22 mouse cellular contexts compared by ENCODE assay signal in genomic region chr8:87774966-87775365, GRCm38 (mm10).
"Had no signal": no experiment of that assay in that cellular context is flagged by ENCODE, and none has a peak within 500 bp of the region (broad histone marks: within the 10 kb centered on the region; RNA-seq: fewer than 3 reads in every experiment).

No protein-coding gene starts in this region.

- ATAC-seq: liver, embryonic 12.5 days; midbrain, embryonic 13.5 days; midbrain, embryonic 16.5 days had no signal

- H3K9ac ChIP-seq: limb, embryonic 13.5 days; liver, embryonic 12.5 days; liver, embryonic 15.5 days; lung, embryonic 15.5 days; midbrain, embryonic 13.5 days; neural tube, embryonic 13.5 days; stomach, embryonic 15.5 days had no signal

- H3K27me3 ChIP-seq: limb, embryonic 13.5 days; liver, embryonic 12.5 days; liver, embryonic 15.5 days; lung, embryonic 15.5 days; midbrain, embryonic 13.5 days; neural tube, embryonic 13.5 days; stomach, embryonic 15.5 days had no signal

- DNase-seq: kidney, postnatal 10 days; kidney, postnatal 36 days; liver; lung, adult 18-20 months; lung, postnatal 10 days; lung, postnatal 36 days; retina, postnatal 1 day; right cerebral cortex, postnatal 25 days; spleen, adult 18-20 months; thymus, postnatal 25 days had no signal

- H3K9me3 ChIP-seq: limb, embryonic 10.5 days; limb, embryonic 13.5 days; liver, embryonic 12.5 days; liver, embryonic 15.5 days; lung, embryonic 15.5 days; megakaryocyte, embryonic 14.5 days; midbrain, embryonic 10.5 days; midbrain, embryonic 13.5 days; neural tube, embryonic 13.5 days; stomach, embryonic 15.5 days had no signal

- H3K4me1 ChIP-seq: liver, embryonic 12.5 days; liver, embryonic 15.5 days; lung, embryonic 15.5 days; megakaryocyte, embryonic 14.5 days had no signal

- H3K4me3 ChIP-seq: limb, embryonic 10.5 days; limb, embryonic 13.5 days; liver, embryonic 12.5 days; liver, embryonic 15.5 days; lung, embryonic 15.5 days; megakaryocyte, embryonic 14.5 days; midbrain, embryonic 10.5 days; midbrain, embryonic 13.5 days; myocyte; neural tube, embryonic 13.5 days; stomach, embryonic 15.5 days had no signal

- H3K27ac ChIP-seq: limb, embryonic 10.5 days; limb, embryonic 13.5 days; liver, embryonic 12.5 days; liver, embryonic 15.5 days; lung, embryonic 15.5 days; midbrain, embryonic 10.5 days; midbrain, embryonic 13.5 days; neural tube, embryonic 13.5 days; stomach, embryonic 15.5 days had no signal

- H3K36me3 ChIP-seq: liver, embryonic 12.5 days; liver, embryonic 15.5 days; lung, embryonic 15.5 days; stomach, embryonic 15.5 days had no signal

- H3K4me2 ChIP-seq: limb, embryonic 13.5 days; liver, embryonic 12.5 days; liver, embryonic 15.5 days; lung, embryonic 15.5 days; midbrain, embryonic 13.5 days; neural tube, embryonic 13.5 days; stomach, embryonic 15.5 days had no signal
